Mouse (Mus musculus) frontal cortex, postnatal 10 days (tissue): ENCODE data around the gene Gpt2.

Experiments used
- DNase-seq, 2 experiments: peaks; one replicate each; pipeline ENCODE4 v3.0.0; 2022; ENCODE audit warnings: low spot score in 2 of 2, mixed read lengths in 1 of 2

Gene Gpt2

GRCm38 (mm10) chr8:85487906-85488620 lies 4.3 kb upstream of the Gpt2 start:
- DNase-seq = no peak

- DNase-seq = no peak
Observed at GRCm38 (mm10) chr8:85488631-85489030, 3.7 kb upstream of the Gpt2 start.

- no peak for DNase-seq
Observed at GRCm38 (mm10) chr8:85489546-85489945, 2.8 kb upstream of the Gpt2 start.

- peak; percentile 43 to 61 for DNase-seq
Observed at GRCm38 (mm10) chr8:85492940-85493931, 860 bp downstream of the Gpt2 start.

- no peak for DNase-seq
Observed at GRCm38 (mm10) chr8:85496125-85496524, 3.7 kb downstream of the Gpt2 start.

GRCm38 (mm10) chr8:85496778-85497177 lies 4.4 kb downstream of the Gpt2 start:
- no peak for DNase-seq

- no peak for DNase-seq
Observed at GRCm38 (mm10) chr8:85498577-85498976, 6.2 kb downstream of the Gpt2 start.

- DNase-seq = no peak
Observed at GRCm38 (mm10) chr8:85500460-85500859, 8.1 kb downstream of the Gpt2 start.

GRCm38 (mm10) chr8:85500955-85501685 lies 8.7 kb downstream of the Gpt2 start:
- peak; percentile 33 to 36 for DNase-seq

GRCm38 (mm10) chr8:85502381-85502780 lies 10.0 kb downstream of the Gpt2 start:
- DNase-seq = no peak

- no peak for DNase-seq
Observed at GRCm38 (mm10) chr8:85503065-85503464, 10.7 kb downstream of the Gpt2 start.

GRCm38 (mm10) chr8:85504704-85505103 lies 12.3 kb downstream of the Gpt2 start:
- DNase-seq = no peak

- DNase-seq = no peak
Observed at GRCm38 (mm10) chr8:85506620-85507019, 14.2 kb downstream of the Gpt2 start.

- DNase-seq = no peak
Observed at GRCm38 (mm10) chr8:85508661-85509060, 16.3 kb downstream of the Gpt2 start.

- DNase-seq = no peak
Observed at GRCm38 (mm10) chr8:85512234-85512633, 19.9 kb downstream of the Gpt2 start.

GRCm38 (mm10) chr8:85513283-85513682 lies 20.9 kb downstream of the Gpt2 start:
- no peak for DNase-seq

GRCm38 (mm10) chr8:85515391-85515790 lies 23.0 kb downstream of the Gpt2 start:
- DNase-seq = peak; percentile 51 to 64

GRCm38 (mm10) chr8:85517336-85517735 lies 25.0 kb downstream of the Gpt2 start:
- DNase-seq = no peak

- no peak for DNase-seq
Observed at GRCm38 (mm10) chr8:85517956-85518355, 25.6 kb downstream of the Gpt2 start.

GRCm38 (mm10) chr8:85520586-85520985 lies 28.2 kb downstream of the Gpt2 start:
- DNase-seq = no peak

- DNase-seq = no peak
Observed at GRCm38 (mm10) chr8:85521332-85521731, 29.0 kb downstream of the Gpt2 start.

- no peak for DNase-seq
Observed at GRCm38 (mm10) chr8:85524086-85524485, 31.7 kb downstream of the Gpt2 start.
